Mouse (Mus musculus): ENCODE measurements at regions not wholly inside any gene's neighbourhood (a gene's known extent, or its start where the extent isn't known, plus 50 kb on each side); places are given as distances from the start of the nearest gene placed in this dataset.

- TF ChIP-seq CTCF (IDR thresholded peaks at IDR 0.05; ENCODE audit: control insufficient read depth, insufficient read depth, insufficient replicate concordance, low read depth, low read length) (no peak), POLR2A (IDR thresholded peaks at IDR 0.05; ENCODE audit: control insufficient read depth, low read depth, low read length) (no peak)
These were observed 99.7 kb upstream of the Id4 start for GRCm38 (mm10) chr13:48161339-48161738.
